Mouse (Mus musculus): ENCODE data around the gene Trim46. TPM values are rescaled to one million over a fixed set of nuclear protein-coding genes. Genes with fewer than 3 reads are reported as not detected.

Gene Trim46
- total RNA-seq (2022) = 10 to 100 TPM; 74.0 to 89.3 (median 80.2) TPM

GRCm38 (mm10) chr3:89246261-89247100 is at the start of gene Trim46:
TSS of gene Trim46 (minus strand) at chr3:89246309.
- peak; percentile 89 to 91 for DNase-seq (ENCODE audit: low spot score in 2 of 2)

GRCm38 (mm10) chr3:89295685-89296230 is 49.6 kb upstream of the Trim46 start:
- DNase-seq (ENCODE audit: low spot score in 2 of 2) = no peak

GRCm38 (mm10) chr3:89294195-89294594 is 48.1 kb upstream of the Trim46 start:
- DNase-seq (ENCODE audit: low spot score in 2 of 2) = no peak

GRCm38 (mm10) chr3:89293247-89293918 is 47.3 kb upstream of the Trim46 start:
- no peak for DNase-seq (ENCODE audit: low spot score in 2 of 2)

GRCm38 (mm10) chr3:89292303-89292702 is 46.2 kb upstream of the Trim46 start:
- DNase-seq (ENCODE audit: low spot score in 2 of 2) = no peak

GRCm38 (mm10) chr3:89291874-89292273 is 45.8 kb upstream of the Trim46 start:
- DNase-seq (ENCODE audit: low spot score in 2 of 2) = no peak

- DNase-seq (ENCODE audit: low spot score in 2 of 2) = no peak
Observed at GRCm38 (mm10) chr3:89288503-89288928, 42.4 kb upstream of the Trim46 start.

GRCm38 (mm10) chr3:89287286-89287685 is 41.2 kb upstream of the Trim46 start:
- no peak for DNase-seq (ENCODE audit: low spot score in 2 of 2)

GRCm38 (mm10) chr3:89285526-89285925 is 39.4 kb upstream of the Trim46 start:
- DNase-seq (ENCODE audit: low spot score in 2 of 2) = no peak

GRCm38 (mm10) chr3:89284261-89284660 is 38.2 kb upstream of the Trim46 start:
- no peak for DNase-seq (ENCODE audit: low spot score in 2 of 2)

- no peak for DNase-seq (ENCODE audit: low spot score in 2 of 2)
Observed at GRCm38 (mm10) chr3:89282291-89282643, 36.2 kb upstream of the Trim46 start.

- peak in 1 of 2 experiments; percentile 81 for DNase-seq (ENCODE audit: low spot score in 2 of 2)
Observed at GRCm38 (mm10) chr3:89281579-89282290, 35.6 kb upstream of the Trim46 start.

GRCm38 (mm10) chr3:89280606-89281511 is 34.8 kb upstream of the Trim46 start, which contains the start of gene Efna1:
TSS of gene Efna1 (minus strand) at chr3:89281142.
- DNase-seq (ENCODE audit: low spot score in 2 of 2) = no peak

GRCm38 (mm10) chr3:89280050-89280605 is 34.0 kb upstream of the Trim46 start:
- peak in 1 of 2 experiments; percentile 67 for DNase-seq (ENCODE audit: low spot score in 2 of 2)

GRCm38 (mm10) chr3:89279153-89279890 is 33.2 kb upstream of the Trim46 start:
- DNase-seq (ENCODE audit: low spot score in 2 of 2) = peak; percentile 78 to 84

GRCm38 (mm10) chr3:89278643-89279042 is 32.5 kb upstream of the Trim46 start:
- no peak for DNase-seq (ENCODE audit: low spot score in 2 of 2)

GRCm38 (mm10) chr3:89278107-89278506 is 32.0 kb upstream of the Trim46 start:
- no peak for DNase-seq (ENCODE audit: low spot score in 2 of 2)

- no peak for DNase-seq (ENCODE audit: low spot score in 2 of 2)
Observed at GRCm38 (mm10) chr3:89277281-89278021, 31.3 kb upstream of the Trim46 start.

GRCm38 (mm10) chr3:89276061-89276460 is 30.0 kb upstream of the Trim46 start:
- DNase-seq (ENCODE audit: low spot score in 2 of 2) = no peak

Data from layer of hippocampus, adult 8-10 months (tissue).